19 mouse cellular contexts compared by ENCODE assay signal in the genomic region with DNA sequence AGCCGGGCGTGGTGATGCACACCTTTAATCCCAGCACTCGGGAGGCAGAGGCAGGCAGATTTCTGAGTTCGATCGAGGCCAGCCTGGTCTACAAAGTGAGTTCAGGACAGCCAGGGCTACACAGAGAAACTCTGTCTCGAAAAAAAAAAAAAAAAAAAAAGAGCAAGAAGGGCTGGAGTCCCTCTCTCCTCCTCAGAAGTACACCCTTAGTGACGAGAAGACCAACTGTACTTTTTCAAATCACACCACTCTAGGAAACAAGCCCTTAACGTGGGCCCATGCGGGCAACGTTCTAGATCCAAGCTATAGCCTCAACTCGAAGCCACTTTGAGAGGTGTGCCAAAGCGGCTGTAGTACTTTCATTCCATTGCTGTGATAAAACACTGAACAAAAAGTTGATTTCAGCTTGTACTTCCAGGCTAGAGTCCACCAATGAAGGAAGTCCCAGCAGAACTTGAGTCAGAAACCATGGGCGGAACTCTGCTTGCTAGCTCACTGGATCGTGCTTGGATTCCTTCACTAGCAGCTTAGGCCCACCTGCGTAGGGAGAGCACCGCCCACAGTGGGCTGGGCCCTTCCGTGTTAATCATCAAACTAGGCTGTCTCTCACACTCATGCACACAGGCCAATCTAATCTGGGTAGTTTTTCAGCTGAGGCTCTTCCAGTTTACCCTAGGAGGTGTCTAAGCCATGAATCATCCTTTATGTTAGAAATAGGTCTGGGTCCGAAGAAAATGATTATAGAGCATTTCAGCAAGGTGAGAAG. TPM values are rescaled to one million over a fixed set of nuclear protein-coding genes. Genes with fewer than 3 reads are reported as not detected.
DNase-seq lines count a peak whose midpoint lies in the region; ATAC-seq and TF ChIP-seq lines count a peak whose summit lies in the region.
"Had no signal": no experiment of that assay in that cellular context is flagged by ENCODE, and none has a peak within 500 bp of the region (broad histone marks: within the 10 kb centered on the region; RNA-seq: fewer than 3 reads in every experiment).

No protein-coding gene starts in this region.

- no peak for TF ChIP-seq EP300 in MEL (IDR thresholded peaks at IDR 0.05; ENCODE audit: low read depth in 1 of 2, low read length in 2 of 2)

- DNase-seq in 3T3-L1 (ENCODE audit: low read depth, low spot score) = peak; percentile 63
- no peak for DNase-seq in MEL (ENCODE audit: low read depth, low spot score)
- DNase-seq in kidney, postnatal 14 days = no peak
- no peak for DNase-seq in forebrain, embryonic 11.5 days (ENCODE audit: low spot score)
- DNase-seq in left cerebral cortex, adult 9 months (ENCODE audit: low spot score in 2 of 2) = no peak
- DNase-seq: adrenal gland, adult 2 months; adrenal gland, postnatal 25 days; cerebellum, adult 18-20 months; cerebellum, postnatal 10 days; gastrocnemius, postnatal 14 days; heart, adult 2 months; heart, postnatal 14 days had no signal

- no peaks in the 10 kb centered on the region for H3K36me3 ChIP-seq in MEL (ENCODE audit: control insufficient read depth in 1 of 2, insufficient read depth in 2 of 2, low read length in 2 of 2)
- no peaks in the 10 kb centered on the region for H3K36me3 ChIP-seq in intestine, embryonic 16.5 days (ENCODE audit: control insufficient read depth, insufficient read depth, low read length)
- no peaks in the 10 kb centered on the region for H3K36me3 ChIP-seq in forebrain, embryonic 11.5 days (ENCODE audit: control insufficient read depth, insufficient read depth, low read length)
- H3K36me3 ChIP-seq: embryonic facial prominence, embryonic 10.5 days; forebrain, embryonic 15.5 days; heart, embryonic 15.5 days; hindbrain, embryonic 13.5 days had no signal

- H3K79me2 ChIP-seq in MEL (ENCODE audit: control insufficient read depth, insufficient read depth, low read length, poor library complexity) = no peaks in the 10 kb centered on the region

- TF ChIP-seq POLR2A in MEL (IDR thresholded peaks at IDR 0.05; ENCODE audit: control insufficient read depth in 1 of 2, insufficient read depth in 1 of 2, low read depth in 1 of 2, low read length in 2 of 2, poor library complexity in 1 of 2) = no peak

- 87% methylated on average over 18 of the region's 18 CpGs for WGBS in intestine, embryonic 16.5 days
- WGBS in forebrain, embryonic 11.5 days = 88% methylated on average over 18 of the region's 18 CpGs

- H3K4me2 ChIP-seq in intestine, embryonic 16.5 days (ENCODE audit: low read depth, low read length) = no peak overlapping the region
- no peak overlapping the region for H3K4me2 ChIP-seq in forebrain, embryonic 11.5 days (ENCODE audit: low read depth, low read length, severe bottlenecking)
- H3K4me2 ChIP-seq: forebrain, embryonic 15.5 days; heart, embryonic 11.5 days; heart, embryonic 15.5 days; hindbrain, embryonic 13.5 days had no signal

- no peaks in the 10 kb centered on the region for H3K9me3 ChIP-seq in MEL (replicated peaks; ENCODE audit: insufficient read depth, low read length)
- H3K9me3 ChIP-seq in intestine, embryonic 16.5 days (ENCODE audit: control insufficient read depth, low read length) = no peaks in the 10 kb centered on the region
- no peaks in the 10 kb centered on the region for H3K9me3 ChIP-seq in forebrain, embryonic 11.5 days (ENCODE audit: control insufficient read depth, low read length)
- H3K9me3 ChIP-seq: embryonic facial prominence, embryonic 10.5 days; forebrain, embryonic 15.5 days; heart, embryonic 15.5 days; hindbrain, embryonic 13.5 days had no signal

- ATAC-seq in intestine, embryonic 16.5 days = peak; percentile 44; the same call in 1 of the 2 replicates
- ATAC-seq in forebrain, embryonic 11.5 days (replicated peaks; ENCODE audit: low FRiP score) = no peak
- ATAC-seq: forebrain, embryonic 15.5 days; hindbrain, postnatal 0 days had no signal

- no peak overlapping the region for H3K9ac ChIP-seq in MEL (ENCODE audit: control insufficient read depth, low read depth, low read length, poor library complexity, severe bottlenecking)
- H3K9ac ChIP-seq in intestine, embryonic 16.5 days (ENCODE audit: low read depth, low read length) = no peak overlapping the region
- H3K9ac ChIP-seq in forebrain, embryonic 11.5 days (ENCODE audit: low read length) = no peak overlapping the region
- H3K9ac ChIP-seq: forebrain, embryonic 15.5 days; heart, embryonic 15.5 days; hindbrain, embryonic 13.5 days had no signal

- no peak overlapping the region for H3K4me3 ChIP-seq in MEL (ENCODE audit: control insufficient read depth in 1 of 2, insufficient read depth in 1 of 2, low read depth in 2 of 2, low read length in 2 of 2)
- no peak overlapping the region for H3K4me3 ChIP-seq in intestine, embryonic 16.5 days (ENCODE audit: low read length)
- H3K4me3 ChIP-seq in forebrain, embryonic 11.5 days (ENCODE audit: low read depth, low read length) = no peak overlapping the region
- H3K4me3 ChIP-seq: embryonic facial prominence, embryonic 10.5 days; forebrain, embryonic 15.5 days; heart, adult 2 months; heart, embryonic 15.5 days; hindbrain, embryonic 13.5 days had no signal

- H3K4me1 ChIP-seq in MEL (ENCODE audit: control insufficient read depth in 1 of 2, insufficient read depth in 2 of 2, low read length in 2 of 2) = no peaks in the 10 kb centered on the region
- no peaks in the 10 kb centered on the region for H3K4me1 ChIP-seq in intestine, embryonic 16.5 days (ENCODE audit: control insufficient read depth, insufficient read depth, low read length)
- H3K4me1 ChIP-seq in forebrain, embryonic 11.5 days (replicated peaks; ENCODE audit: control insufficient read depth, insufficient read depth, low read length) = no peaks in the 10 kb centered on the region
- H3K4me1 ChIP-seq: embryonic facial prominence, embryonic 10.5 days; forebrain, embryonic 15.5 days; heart, embryonic 15.5 days; hindbrain, embryonic 13.5 days had no signal

- no peak for TF ChIP-seq CTCF in MEL (IDR thresholded peaks at IDR 0.05 in 2 of 3, conservative IDR thresholded peaks at IDR 0.05 in 1 of 3; ENCODE audit: control insufficient read depth in 1 of 3, insufficient read depth in 1 of 3, low read depth in 2 of 3, low read length in 3 of 3, poor library complexity in 1 of 3, severe bottlenecking in 1 of 3)

- TF ChIP-seq RAD21 in MEL (IDR thresholded peaks at IDR 0.05; ENCODE audit: low read depth, low read length) = no peak

- H3K27me3 ChIP-seq in MEL (ENCODE audit: control insufficient read depth in 1 of 2, insufficient read depth in 2 of 2, low read length in 2 of 2) = peaks cover 0 to 4% of the 10 kb centered on the region in 2 experiments; a peak in 2 of 4 replicates
- no peaks in the 10 kb centered on the region for H3K27me3 ChIP-seq in intestine, embryonic 16.5 days (replicated peaks; ENCODE audit: control insufficient read depth, insufficient read depth, low read length)
- no peaks in the 10 kb centered on the region for H3K27me3 ChIP-seq in forebrain, embryonic 11.5 days (ENCODE audit: control insufficient read depth, insufficient read depth, low read length)
- H3K27me3 ChIP-seq: forebrain, embryonic 15.5 days; heart, embryonic 15.5 days; hindbrain, embryonic 13.5 days had no signal

- no peak overlapping the region for H3K27ac ChIP-seq in MEL (ENCODE audit: control insufficient read depth, low read depth, low read length)
- no peak overlapping the region for H3K27ac ChIP-seq in intestine, embryonic 16.5 days (ENCODE audit: low read length)
- no peak overlapping the region for H3K27ac ChIP-seq in forebrain, embryonic 11.5 days (ENCODE audit: low read depth, low read length)
- H3K27ac ChIP-seq: embryonic facial prominence, embryonic 10.5 days; forebrain, embryonic 15.5 days; heart, adult 2 months; heart, embryonic 15.5 days; hindbrain, embryonic 13.5 days; hindbrain, postnatal 0 days had no signal

TF ChIP-seq in MEL, 35 proteins besides CTCF, POLR2A, EP300 and RAD21:
- peak; percentile 73 for TF ChIP-seq ZNF384 (IDR thresholded peaks at IDR 0.05; ENCODE audit: low read depth, low read length)
- no peak for TF ChIP-seq POLR2AphosphoS5 (IDR thresholded peaks at IDR 0.05; ENCODE audit: borderline replicate concordance, low read depth, low read length)
- no peak for TF ChIP-seq MAX (IDR thresholded peaks at IDR 0.05; ENCODE audit: low read length)
- TF ChIP-seq MYC (IDR thresholded peaks at IDR 0.05; ENCODE audit: low read depth, low read length) = no peak
- no peak for TF ChIP-seq ELF1 (IDR thresholded peaks at IDR 0.05; ENCODE audit: low read depth, low read length)

RNA-seq across cellular contexts. Expression of gene Tmem121, which starts 8.6 kb away (rescaled TPM):
- 14.4 and 17.0 TPM in 2 replicates for total RNA-seq in MEL (2012; rRNA removed)
- polyA plus RNA-seq in MEL (2012; ENCODE audit: insufficient read depth in 1 of 2, insufficient read length in 2 of 2, low read depth in 1 of 2, low replicate concordance in 2 of 2, missing spikeins in 1 of 2) = 10 to 100 TPM in 1 of 2 experiments, not detected in 1; 35.2 TPM
- polyA plus RNA-seq in intestine, embryonic 16.5 days (2015; fragmentation: Nextera tagmentation; extraction: Ambion mirVana) = 5.6 and 5.8 TPM in 2 replicates
- 17.0 and 20.3 TPM in 2 replicates for polyA plus RNA-seq in forebrain, embryonic 11.5 days (2014; fragmentation: Nextera tagmentation; extraction: Ambion mirVana)
- polyA plus RNA-seq: heart, adult 2 months had no signal

RNA-seq across cellular contexts. Expression of gene Tedc1, which starts 20.9 kb away (rescaled TPM):
- 40.6 and 50.7 TPM in 2 replicates for total RNA-seq in MEL (2012; rRNA removed)
- polyA plus RNA-seq in MEL (2012; ENCODE audit: insufficient read depth in 1 of 2, insufficient read length in 2 of 2, low read depth in 1 of 2, low replicate concordance in 2 of 2, missing spikeins in 1 of 2) = 10 to 100 TPM in 1 of 2 experiments, not detected in 1; 74.7 TPM
- polyA plus RNA-seq in intestine, embryonic 16.5 days (2015; fragmentation: Nextera tagmentation; extraction: Ambion mirVana) = 21.4 and 22.7 TPM in 2 replicates
- 57.2 and 58.2 TPM in 2 replicates for polyA plus RNA-seq in forebrain, embryonic 11.5 days (2014; fragmentation: Nextera tagmentation; extraction: Ambion mirVana)

RNA-seq across cellular contexts. Expression of gene Crip1, which starts 31.0 kb away (rescaled TPM):
- total RNA-seq in MEL (2012; rRNA removed) = 419 and 438 TPM in 2 replicates
- polyA plus RNA-seq in MEL (2012; ENCODE audit: insufficient read depth in 1 of 2, insufficient read length in 2 of 2, low read depth in 1 of 2, low replicate concordance in 2 of 2, missing spikeins in 1 of 2) = 100 to 1,000 TPM in 1 of 2 experiments, not detected in 1; 282 TPM
- 489 and 523 TPM in 2 replicates for polyA plus RNA-seq in intestine, embryonic 16.5 days (2015; fragmentation: Nextera tagmentation; extraction: Ambion mirVana)
- polyA plus RNA-seq in forebrain, embryonic 11.5 days (2014; fragmentation: Nextera tagmentation; extraction: Ambion mirVana) = 61.3 and 66.5 TPM in 2 replicates

RNA-seq across cellular contexts. Expression of gene Crip2, which starts 37.1 kb away (rescaled TPM):
- 65.2 and 67.8 TPM in 2 replicates for total RNA-seq in MEL (2012; rRNA removed)
- polyA plus RNA-seq in MEL (2012; ENCODE audit: insufficient read depth in 1 of 2, insufficient read length in 2 of 2, low read depth in 1 of 2, low replicate concordance in 2 of 2, missing spikeins in 1 of 2) = 100 to 1,000 TPM in 1 of 2 experiments, not detected in 1; 261 TPM
- 124 and 130 TPM in 2 replicates for polyA plus RNA-seq in intestine, embryonic 16.5 days (2015; fragmentation: Nextera tagmentation; extraction: Ambion mirVana)
- polyA plus RNA-seq in forebrain, embryonic 11.5 days (2014; fragmentation: Nextera tagmentation; extraction: Ambion mirVana) = 186 and 217 TPM in 2 replicates
